Mouse (Mus musculus) small intestine, adult 2 months (tissue): ENCODE data around the gene Snx20.

Experiments used
- CTCF ChIP-seq: fragments of 200-500 bp; IDR thresholded peaks from 2 replicates; pipeline ENCODE4 v1.5.1; 2012; ENCODE audit warnings: low read depth, mild to moderate bottlenecking, control low read depth, inconsistent platforms, low read length, moderate library complexity, mixed read lengths; ENCODE audit not compliant: insufficient replicate concordance, insufficient read length; ENCODE audit errors: extremely low read depth
- POLR2A ChIP-seq: fragments of 200-500 bp; IDR thresholded peaks from 2 replicates; pipeline ENCODE4 v1.6.1; 2012; ENCODE audit warnings: low read depth, mild to moderate bottlenecking, control low read depth, inconsistent platforms, low read length, moderate library complexity

GRCm38 (mm10) chr8:88680566-88680965, 44.6 kb upstream of the Snx20 start:
- TF ChIP-seq CTCF: no peak
- TF ChIP-seq POLR2A: no peak
